Mouse (Mus musculus) gastrocnemius, adult 18-20 months (tissue): ENCODE measurements at regions not wholly inside any gene's neighbourhood (a gene's known extent, or its start where the extent isn't known, plus 50 kb on each side); places are given as distances from the start of the nearest gene placed in this dataset.

Source experiments
- DNase-seq: peaks from one replicate; pipeline ENCODE4 v3.0.0; 2021; ENCODE audit warnings: low spot score

DNA sequence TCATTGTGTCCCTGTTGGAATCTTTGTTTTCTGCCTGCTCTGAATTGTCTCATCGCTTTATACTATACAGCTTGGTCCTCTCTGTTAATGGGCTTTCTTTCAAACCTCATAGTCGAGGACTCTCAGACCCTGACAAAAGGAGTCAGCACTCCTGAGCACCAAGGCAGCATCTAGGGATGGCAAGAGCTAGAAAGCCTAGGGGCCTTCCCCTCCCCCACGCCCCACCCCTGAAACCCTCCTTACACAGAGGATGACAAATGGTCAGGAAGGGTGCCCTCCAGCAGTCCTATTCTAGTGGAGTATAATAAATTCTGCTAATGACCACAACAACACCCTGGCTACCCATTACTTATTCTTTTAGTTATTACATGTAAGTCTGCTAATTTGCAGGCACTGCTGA lies 74.4 kb downstream of the Tbx19 start:
- no peak for DNase-seq

DNA sequence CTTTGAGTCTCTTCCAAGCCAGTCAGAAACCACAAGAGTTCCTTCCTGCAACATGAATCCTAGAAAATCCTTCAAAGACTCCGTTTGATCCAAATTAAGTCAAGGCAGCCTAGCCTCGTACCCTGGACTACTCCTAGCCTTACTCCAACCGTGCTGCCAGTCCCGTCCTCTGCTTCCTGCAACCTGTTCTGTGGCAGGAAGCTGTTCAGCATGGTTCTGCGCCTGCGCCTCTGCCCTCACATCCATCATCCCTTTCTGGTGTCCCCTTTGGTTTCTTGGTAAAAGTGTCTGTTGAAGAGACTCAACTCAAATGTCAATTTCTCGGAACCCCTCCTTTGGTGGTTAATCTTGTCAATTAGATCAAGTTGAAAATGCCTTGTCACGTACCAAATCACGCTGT lies 75.8 kb downstream of the Tbx19 start:
- DNase-seq: no peak

DNA sequence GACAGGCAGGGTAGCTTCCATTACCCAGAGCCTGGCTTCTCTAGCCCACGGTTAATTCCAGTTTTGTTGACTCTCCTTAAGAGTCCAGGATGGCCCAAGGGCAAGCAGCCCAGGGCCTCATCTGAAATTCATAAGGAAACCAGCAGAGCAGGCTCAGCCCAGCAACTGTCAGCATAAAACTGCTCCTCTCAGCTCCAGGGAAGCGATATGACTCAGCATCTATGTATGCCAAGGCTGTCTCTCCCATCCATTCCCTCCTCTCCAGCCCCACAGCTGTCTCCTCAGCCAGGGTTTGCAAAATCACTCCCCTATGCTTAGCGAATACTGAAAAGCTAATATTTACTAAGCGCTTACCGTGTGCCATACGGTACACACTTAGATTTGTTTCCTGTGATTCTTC lies 76.4 kb downstream of the Tbx19 start:
- peak; percentile 66 for DNase-seq

DNA sequence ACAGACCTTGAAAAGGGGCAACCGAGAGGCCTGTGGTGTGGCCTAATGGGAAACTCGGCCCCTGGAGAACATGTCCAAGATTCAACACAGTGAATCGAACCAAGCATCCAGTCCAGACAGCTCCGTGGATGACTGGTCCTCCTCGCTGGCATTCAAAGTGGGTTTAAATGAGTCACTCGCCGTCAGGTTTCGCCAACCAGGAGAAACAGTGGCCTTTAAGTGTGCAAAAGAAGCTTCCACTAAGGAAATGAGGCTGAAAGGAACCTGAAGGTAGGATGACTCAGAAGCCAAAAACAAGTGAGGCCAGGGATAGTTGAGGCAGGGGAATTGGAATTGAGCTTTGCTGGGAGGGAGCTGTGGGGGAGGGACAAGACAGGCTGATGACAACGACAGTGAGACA lies 80.2 kb downstream of the Tbx19 start:
- no peak for DNase-seq

DNA sequence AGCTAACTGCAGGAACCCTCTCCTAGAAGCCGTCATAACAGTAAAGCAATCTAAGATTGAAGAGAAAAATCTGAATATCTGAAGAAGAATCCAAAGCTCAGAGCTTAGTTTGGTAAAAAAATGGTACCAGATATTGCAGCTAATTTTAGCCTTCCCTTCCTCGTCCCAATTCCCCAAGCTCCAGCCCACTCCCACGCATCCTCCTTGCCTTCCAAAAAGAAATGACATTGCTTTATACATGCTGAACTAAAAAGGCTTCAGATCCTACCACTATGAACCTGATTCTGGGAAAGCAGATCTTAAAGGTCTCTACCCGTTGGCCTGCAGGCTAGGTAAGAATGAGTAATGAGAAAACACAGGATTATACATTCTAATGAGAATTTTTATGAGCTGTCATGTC lies 83.3 kb downstream of the Tbx19 start:
- no peak for DNase-seq

DNA sequence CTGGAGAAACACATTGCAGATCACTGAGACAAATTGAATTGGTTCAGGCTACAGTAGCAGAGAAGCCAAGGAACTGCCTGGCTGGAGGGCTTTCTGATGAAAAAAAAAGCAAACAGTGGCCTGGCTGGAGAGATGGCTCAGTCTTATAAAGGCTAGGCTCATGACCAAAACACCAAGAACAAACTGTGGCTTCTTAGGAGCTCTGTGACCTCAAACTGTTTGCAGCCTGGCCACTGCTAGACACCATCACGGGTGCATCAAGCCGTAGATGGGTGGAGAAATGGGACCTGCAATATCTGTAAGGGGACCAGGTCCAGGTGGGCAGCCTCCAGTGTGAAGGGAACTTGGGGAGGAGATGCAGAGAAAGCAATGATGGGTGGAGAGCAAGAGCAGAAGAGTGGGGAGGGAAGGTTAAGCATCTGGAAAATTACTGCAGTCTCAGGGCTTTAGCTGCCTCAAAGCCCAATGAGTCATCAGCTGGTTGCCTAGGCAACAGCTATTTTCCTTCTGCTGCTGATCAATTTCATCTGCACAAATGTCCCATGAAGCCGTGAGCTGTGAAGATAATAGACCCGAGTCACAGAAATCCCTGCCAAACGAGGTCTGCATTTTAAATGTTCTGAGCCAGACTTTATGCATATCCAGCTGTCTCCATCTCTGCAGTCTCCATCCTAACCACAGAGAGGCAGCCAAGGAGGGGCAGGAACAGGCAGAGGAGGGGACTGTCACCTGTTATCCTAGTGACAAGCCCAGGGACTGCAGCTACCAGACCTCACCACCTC lies 85.1 kb downstream of the Tbx19 start:
- DNase-seq: peak; percentile 63

DNA sequence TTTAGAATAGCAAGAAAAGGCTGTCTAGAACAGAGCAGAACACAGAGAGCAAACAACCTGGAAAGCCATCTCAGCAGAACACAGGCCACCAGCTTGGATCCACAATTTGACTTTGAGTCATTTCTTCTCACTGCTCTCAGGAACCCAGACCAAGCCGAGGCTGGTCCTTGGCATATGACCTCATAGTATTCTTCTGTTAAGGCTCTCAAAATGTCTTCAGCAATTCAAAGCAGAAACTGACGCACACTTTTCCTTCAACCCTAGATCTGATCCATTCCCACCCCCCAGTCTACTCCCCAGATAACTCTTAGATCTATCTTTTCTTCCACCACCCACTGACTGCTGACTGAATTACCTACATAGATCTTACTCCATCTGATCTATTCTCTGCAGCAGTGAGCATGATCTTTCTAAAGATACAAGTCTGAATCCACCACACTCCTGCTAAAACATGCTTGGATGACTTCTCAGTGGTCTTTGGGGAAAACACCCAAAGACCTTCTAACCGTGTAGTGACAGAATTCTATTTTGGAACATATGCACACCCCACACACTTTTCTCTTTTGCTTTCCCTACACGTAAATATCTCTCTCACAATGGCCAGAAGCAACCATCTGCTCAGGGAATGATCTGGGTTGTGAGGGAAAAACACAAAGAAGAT lies 88.6 kb downstream of the Tbx19 start:
- DNase-seq: no peak

DNA sequence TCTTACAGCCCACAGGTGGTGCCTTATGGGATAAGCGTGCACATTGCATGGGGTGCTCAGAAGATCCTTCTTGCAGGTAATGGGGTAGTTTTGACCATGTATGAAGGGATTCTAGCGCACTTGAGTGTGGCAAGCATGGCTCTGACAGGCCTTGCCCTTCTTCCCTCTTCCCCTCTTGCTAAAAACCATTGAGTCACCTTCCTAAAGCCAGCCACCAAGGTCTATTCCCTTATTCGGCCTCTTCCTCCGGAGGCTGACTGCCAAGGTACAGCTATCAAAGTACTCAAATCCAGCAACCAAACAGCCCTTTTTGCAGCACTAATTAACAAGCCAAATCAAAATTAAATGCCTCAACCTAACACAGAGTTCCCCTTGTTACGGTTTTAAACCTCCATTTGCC lies 95.6 kb downstream of the Tbx19 start:
- DNase-seq: no peak

DNA sequence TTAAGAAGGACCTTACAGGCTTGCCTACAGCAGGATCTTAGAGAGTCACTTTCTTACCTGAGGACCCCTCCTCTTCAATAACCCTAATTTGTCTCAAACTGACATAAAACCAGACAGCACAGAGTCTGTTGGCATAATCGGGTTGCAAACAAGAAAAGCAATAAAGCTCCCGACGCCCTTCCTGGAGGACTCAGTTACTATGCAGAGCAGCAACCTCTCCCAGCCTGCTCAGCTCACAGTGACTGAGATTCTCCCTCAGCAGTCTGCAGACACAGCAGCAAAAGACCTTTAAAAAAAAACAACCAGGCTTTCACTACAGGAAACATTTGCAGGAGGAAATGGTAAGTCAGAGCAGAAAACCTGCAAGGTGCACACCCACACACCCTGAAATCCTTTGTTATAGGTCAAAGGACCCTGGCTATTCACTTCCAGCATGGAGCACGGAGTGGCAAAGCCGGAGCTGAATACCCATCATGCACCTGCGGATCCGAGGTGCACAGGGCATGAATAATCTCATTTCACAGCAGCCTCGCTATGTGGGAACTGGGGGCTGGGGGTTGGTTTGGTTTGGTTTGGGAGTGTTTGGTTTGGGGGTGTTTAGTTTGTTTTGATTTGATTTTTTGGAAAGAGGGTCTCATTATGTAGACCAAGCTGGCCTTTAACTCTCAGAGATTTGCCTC lies 97.6 kb downstream of the Tbx19 start:
- DNase-seq: no peak

DNA sequence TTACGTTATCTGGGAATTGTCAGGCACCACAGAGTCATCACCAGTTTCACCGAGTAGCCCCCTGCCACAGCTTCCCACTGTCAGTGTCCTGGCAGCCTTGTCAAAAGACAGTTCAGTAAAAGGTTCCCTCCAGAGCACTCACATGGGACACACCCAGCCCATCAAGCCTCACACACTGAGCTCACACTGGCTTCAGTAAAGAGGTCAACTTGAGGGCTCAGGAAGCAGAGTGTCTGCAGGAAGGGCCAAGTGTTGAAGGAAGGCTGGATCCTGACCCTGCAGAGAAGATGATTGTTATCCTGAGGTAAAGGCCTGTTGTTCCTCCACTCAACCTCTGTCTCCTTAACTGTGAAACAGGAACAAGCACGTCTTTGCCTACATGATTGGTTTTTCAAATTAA lies 99.2 kb downstream of the Tbx19 start:
- no peak for DNase-seq

DNA sequence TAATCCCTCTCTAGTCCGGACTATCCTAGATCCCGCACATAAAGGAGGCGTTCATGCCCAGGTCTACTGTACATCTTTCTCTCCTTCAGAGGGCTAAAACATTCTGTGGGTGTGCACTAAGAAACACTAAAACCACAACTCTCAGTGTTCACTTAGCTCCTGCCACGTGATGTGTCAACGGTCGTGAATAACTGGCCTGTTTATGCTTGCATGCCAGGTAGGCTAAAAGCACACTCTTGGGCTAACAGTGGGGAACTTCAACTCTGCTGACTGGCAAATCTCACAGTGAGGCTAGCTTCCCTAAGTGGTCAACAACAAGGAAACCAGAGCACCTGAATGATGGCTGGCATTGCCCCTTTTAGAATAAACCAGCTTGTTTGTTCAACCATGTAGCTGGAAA lies 106.3 kb downstream of the Tbx19 start:
- DNase-seq: no peak

DNA sequence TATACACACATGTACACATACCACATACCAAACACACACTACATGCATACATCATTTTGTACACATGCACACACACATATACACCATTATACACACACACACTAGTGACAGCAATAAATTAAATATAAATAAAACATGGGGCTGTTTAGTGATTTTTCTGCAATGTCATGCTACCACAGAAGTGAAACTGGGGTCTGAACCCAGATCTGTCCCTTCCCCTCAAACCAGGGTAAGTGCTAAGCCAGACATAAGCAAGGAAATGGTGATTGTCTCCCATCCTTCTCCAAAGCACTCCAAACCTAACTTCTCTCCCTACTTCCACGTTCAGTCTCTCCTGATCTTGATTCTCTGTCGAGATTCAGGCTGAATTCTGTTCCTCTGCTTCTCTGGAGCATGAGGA lies 109.3 kb downstream of the Tbx19 start:
- DNase-seq: no peak

DNA sequence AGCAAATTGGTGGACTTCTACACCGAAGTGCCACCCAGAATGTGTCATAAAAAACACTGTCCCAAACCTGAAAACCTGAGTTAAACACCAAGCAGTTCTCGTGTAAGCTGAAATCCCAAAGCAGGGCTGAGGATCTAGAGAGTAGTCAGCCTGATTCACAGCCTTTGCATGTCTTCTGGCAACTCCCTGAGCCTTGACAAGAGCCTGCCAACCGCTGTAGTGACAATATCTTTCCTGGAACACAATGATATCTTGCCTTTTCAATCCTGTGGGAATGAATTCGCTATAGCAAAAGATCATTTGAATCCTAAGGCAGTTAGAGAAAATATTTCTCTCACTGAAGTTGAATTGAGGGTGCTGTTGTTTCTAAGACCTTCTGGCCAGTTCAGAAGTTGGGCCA lies 110.4 kb downstream of the Tbx19 start:
- DNase-seq: no peak

DNA sequence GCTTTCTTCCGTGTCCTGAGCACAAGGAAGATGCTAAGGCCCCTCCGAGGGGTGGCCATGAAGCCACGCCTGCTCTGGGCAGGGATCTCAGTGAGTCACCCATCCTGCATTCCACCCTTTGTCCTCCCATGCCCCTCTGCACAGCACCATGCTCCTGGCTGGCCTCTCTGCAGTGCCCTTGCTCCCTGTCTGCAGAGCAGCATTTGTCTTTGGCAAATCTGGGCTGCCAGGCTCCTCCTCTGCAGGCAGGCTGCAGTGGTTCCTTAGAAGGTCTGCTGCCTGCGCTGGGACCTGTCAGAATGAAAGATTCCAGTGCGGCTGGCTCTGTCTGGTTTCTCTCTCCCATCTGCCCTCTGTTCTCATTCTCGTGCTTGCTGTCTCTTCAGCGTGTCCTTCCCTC lies 111.3 kb upstream of the Xcl1 start:
- peak; percentile 3 for DNase-seq

DNA sequence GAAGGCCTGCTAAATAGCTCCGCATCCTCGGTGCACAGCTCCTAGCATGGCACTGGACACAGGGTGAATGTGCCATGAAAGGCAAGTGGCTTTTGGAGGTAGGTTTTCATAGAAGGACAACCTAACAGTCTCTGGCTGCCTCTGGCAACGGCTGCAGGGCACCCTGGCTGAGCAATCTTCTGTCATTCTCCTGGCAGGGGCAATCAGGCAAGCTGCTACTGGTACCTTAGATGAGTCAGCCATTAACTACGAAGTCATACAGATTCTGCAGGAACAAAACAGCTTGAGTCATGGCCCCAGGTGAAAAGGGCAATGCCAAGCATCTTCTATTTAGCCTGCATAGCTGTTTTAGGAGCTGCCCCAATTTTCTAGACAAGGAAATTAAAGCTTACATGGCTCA lies 110.7 kb upstream of the Xcl1 start:
- no peak for DNase-seq

DNA sequence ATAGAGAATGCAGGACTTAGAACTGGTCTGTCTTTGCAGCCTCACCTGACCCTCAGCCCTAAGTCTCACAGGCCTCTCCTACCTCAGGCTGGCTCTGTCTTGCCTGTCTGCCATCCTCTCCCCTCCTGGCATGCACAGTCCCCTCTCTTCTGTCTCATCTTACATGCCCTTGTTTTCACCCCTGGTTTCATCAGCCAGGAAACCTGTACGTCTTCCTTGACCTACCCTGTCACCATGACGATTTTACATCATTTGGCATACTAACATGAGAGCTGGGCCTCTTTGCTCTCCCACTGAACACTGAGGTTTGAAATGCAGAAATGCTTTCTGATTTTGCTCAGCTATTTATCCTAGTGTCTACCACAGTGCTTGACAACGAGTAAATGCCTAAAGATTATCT lies 108.0 kb upstream of the Xcl1 start:
- no peak for DNase-seq

DNA sequence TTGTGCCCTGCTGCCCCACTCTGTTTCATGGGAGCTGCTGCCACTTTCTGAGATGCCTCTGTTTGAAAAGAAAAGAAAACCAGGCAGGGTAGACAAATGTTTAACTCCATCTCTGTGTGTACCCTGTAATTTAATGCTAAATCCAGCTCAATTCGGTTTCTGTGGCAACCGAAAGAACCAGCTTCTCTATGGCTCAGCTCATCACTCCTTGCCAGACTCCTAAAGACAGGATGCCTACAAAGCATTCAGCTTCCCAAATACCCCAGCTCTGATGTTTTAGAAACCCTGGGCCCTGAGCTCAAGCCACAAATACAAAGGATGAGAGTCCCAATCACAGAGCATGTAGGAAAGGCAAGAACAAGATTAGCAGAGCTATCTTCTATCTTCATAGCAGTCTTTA lies 106.8 kb upstream of the Xcl1 start:
- DNase-seq: no peak

DNA sequence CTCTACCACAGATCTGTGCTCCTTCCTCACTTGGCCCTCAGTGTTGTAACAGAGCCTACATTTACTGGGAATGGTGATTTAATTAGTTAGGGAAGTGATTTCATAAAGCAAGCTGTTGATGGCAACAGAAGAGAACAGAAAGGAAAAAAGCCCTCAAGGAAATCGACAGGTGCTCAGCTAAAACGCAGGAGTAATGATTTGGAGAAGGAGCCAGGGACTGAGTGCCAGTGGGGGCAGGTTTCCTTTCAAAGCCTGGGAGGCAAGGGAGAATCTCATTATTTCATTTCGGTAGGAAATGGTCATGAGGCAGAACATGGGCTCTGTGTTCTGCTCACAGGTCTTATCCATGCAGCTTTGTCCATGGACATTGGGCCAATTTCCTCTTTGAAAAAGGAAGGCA lies 101.3 kb upstream of the Xcl1 start:
- DNase-seq: no peak

DNA sequence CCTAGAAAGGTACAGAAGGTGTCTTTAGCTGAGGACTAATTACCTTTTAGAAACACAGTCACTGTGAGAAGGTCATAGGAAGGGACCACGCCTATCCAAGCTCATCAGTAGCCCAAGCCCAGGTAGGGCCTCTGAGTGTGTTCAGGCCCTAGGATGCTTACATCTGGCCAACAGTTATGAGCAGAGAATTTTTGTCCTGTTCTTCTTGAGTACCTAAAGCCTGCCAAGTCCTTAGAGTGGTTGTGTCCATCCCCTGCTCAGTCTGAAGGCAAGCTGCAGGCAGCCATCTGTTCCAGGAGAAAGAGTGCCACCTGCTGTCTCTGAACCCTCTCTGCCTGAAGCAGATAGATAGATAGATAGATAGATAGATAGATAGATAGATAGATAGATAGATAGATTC lies 100.3 kb upstream of the Xcl1 start:
- peak; percentile 21 for DNase-seq

DNA sequence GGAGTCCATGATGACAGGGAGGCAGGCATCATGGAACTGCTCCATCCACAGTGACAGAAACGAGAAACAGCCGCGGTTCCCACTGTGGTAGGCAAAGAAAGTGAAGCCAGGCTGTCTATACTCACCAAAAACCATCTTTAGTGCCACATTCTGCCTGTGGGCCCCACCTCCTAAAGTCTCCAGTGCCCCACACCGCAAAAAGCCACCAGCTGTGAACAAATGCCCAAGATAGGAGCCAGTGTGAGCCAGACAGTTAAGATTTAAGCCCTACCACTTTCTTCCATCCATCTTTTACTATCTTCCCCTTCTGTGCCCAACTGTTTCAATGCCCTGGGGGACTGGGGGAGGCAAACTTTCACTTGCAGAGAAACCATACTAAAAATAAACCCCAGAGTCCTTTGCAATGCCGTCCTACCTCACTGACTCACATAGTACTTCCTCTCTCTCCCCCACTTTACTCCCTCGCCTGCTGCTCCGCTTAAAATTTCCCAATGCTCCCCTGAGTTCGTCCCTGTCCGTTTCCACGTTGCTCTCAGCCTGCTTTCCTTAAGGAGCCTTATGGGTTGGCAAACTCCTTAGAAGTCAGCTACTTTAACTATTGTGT lies 85.7 kb upstream of the Xcl1 start:
- no peak for DNase-seq

DNA sequence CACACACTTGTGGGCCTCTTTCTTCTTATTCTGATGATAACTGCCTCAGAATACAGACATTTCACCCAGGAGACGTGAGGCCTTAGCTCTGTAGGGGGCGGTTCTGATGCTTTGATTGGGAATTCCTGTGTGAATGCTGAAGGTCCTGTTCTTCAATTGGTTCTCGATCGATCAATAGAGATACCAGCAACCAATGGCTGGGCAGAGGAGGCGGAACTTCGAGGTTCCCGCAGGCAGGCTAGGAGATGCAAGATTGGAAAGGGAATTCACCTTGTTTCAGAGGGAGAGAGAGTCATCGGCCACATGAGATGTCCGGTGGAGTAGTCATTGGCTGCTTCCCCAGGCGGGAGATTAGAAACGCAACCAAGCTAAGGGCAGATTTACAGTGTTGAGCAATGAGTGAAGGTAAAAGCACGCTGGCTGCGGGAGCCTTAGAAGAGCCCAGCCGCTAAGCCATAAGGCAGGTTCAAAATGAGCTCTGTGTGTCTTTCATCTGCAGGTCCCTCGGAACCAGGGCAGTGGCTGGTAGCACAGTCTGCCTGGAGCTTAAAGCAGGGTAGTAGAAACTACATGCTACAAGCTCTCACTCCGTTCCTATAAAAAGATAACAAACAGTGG lies 83.5 kb upstream of the Xcl1 start:
- DNase-seq: no peak

DNA sequence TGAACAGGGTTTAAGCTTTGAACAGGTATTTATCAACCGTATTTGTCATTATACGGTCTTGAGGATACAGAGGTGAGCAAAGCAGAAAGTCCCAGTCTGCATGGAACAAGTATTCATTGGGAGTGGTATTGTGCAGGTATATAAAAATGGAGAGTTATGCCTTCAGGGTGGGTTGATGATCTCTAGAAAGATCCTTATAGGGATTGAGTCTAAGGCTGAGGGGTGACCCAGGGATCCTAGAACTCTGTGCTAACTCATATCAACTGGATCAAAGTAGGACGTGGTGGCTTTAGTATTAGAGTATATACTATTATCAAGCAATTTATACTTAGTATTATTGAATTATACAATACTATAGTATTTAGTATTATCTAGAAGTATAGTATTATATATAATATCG lies 82.9 kb upstream of the Xcl1 start:
- DNase-seq: no peak
